Mouse (Mus musculus) ES-Bruce4 (cell line): ENCODE measurements at regions not wholly inside any gene's neighbourhood (a gene's known extent, or its start where the extent isn't known, plus 50 kb on each side); places are given as distances from the start of the nearest gene placed in this dataset.

ENCODE experiments used
- H3K27ac ChIP-seq: 2 replicates; pipeline ENCODE4 v1.5.1; 2012; ENCODE audit warnings: low read length, inconsistent platforms; ENCODE audit not compliant: insufficient read depth
- H3K27me3 ChIP-seq: 2 replicates; pipeline ENCODE4 v1.6.1; 2012; ENCODE audit warnings: mild to moderate bottlenecking, low read length, inconsistent platforms; ENCODE audit not compliant: control insufficient read depth, poor library complexity, insufficient read depth, severe bottlenecking
- H3K36me3 ChIP-seq: 2 replicates; pipeline ENCODE4 v1.6.1; 2012; ENCODE audit warnings: inconsistent platforms, mild to moderate bottlenecking, low read length, moderate library complexity; ENCODE audit not compliant: control insufficient read depth, poor library complexity, insufficient read depth, severe bottlenecking
- H3K4me1 ChIP-seq: one replicate; pipeline ENCODE4 v1.8.1; 2011; ENCODE audit warnings: low read length; ENCODE audit not compliant: control insufficient read depth, insufficient read depth
- H3K4me3 ChIP-seq: 2 replicates; pipeline ENCODE4 v1.5.1; 2011; ENCODE audit warnings: low read depth, mild to moderate bottlenecking, low read length
- H3K9ac ChIP-seq: 2 replicates; pipeline ENCODE4 v1.6.1; 2012; ENCODE audit warnings: low read depth, mild to moderate bottlenecking, inconsistent platforms; ENCODE audit not compliant: poor library complexity, severe bottlenecking
- H3K9me3 ChIP-seq: replicated peaks from 2 replicates; pipeline ENCODE4 v1.6.1; 2012; ENCODE audit warnings: mild to moderate bottlenecking, low read length, inconsistent platforms; ENCODE audit not compliant: control insufficient read depth, poor library complexity, insufficient read depth, severe bottlenecking
- CTCF ChIP-seq: IDR thresholded peaks from one replicate; pipeline ENCODE4 v1.8.1; 2011; ENCODE audit warnings: low read depth, low read length
- EP300 ChIP-seq: IDR thresholded peaks from 2 replicates; pipeline ENCODE4 v1.6.1; 2011; ENCODE audit warnings: low read depth, low read length; ENCODE audit not compliant: insufficient read depth
- POLR2A ChIP-seq: IDR thresholded peaks from one replicate; pipeline ENCODE4 v1.8.1; 2011; ENCODE audit warnings: low read length; ENCODE audit not compliant: insufficient read depth

GRCm38 (mm10) chr7:137906424-137907060, 469.1 kb downstream of the Glrx3 start:
- Histone ChIP-seq H3K9ac (no peak overlapping the region), H3K9me3 (no peaks in the 10 kb centered on the region), H3K36me3 (no peaks in the 10 kb centered on the region), H3K4me3 (no peak overlapping the region), H3K27me3 (peaks cover 2% of the 10 kb centered on the region; the same call in 1 of the 2 replicates), H3K27ac (no peak overlapping the region), H3K4me1 (no peaks in the 10 kb centered on the region)
- TF ChIP-seq CTCF (no peak), EP300 (no peak), POLR2A (no peak)

- no peak overlapping the region for H3K4me3 ChIP-seq
- no peak overlapping the region for H3K9ac ChIP-seq
- H3K36me3 ChIP-seq: no peaks in the 10 kb centered on the region
- H3K9me3 ChIP-seq: no peaks in the 10 kb centered on the region
- no peaks in the 10 kb centered on the region for H3K4me1 ChIP-seq
- H3K27ac ChIP-seq: no peak overlapping the region
- TF ChIP-seq EP300: no peak
- TF ChIP-seq CTCF: no peak
- no peak for TF ChIP-seq POLR2A
- no peaks in the 10 kb centered on the region for H3K27me3 ChIP-seq
Measured at GRCm38 (mm10) chr7:137909456-137909855, 472.0 kb downstream of the Glrx3 start.

DNA sequence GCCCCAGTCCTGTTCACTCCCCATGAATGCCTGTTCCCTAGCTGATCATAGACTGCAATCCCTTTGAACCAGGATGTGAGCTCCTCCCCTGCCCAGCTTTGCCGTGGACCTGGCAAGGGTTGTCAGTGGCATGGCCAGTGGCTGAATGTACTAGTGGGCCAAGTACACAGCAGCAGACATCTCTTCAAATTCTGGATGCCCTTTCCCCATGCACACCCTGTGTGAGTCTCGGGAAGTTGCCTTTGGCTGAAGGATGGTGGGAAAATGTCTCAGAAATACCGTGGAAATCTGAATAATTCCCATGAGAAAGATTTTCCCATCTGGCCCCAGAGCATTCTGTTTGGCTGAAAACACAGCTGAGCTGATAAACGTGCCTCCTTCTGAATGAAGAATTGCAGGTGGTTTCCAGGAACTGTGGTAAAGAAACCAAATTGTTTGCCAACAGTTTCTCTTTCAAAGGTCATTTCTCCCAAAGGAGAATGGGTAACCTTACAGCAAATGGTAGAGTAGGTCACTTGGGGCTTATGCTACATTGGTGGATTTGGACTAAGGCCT, 476.2 kb downstream of the Glrx3 start:
- no peak overlapping the region for H3K27ac ChIP-seq
- no peaks in the 10 kb centered on the region for H3K27me3 ChIP-seq
- H3K9ac ChIP-seq: no peak overlapping the region
- TF ChIP-seq POLR2A (no peak), EP300 (no peak), CTCF (no peak)
- no peak overlapping the region for H3K4me3 ChIP-seq
- H3K9me3 ChIP-seq: no peaks in the 10 kb centered on the region
- H3K36me3 ChIP-seq: no peaks in the 10 kb centered on the region
- H3K4me1 ChIP-seq: no peaks in the 10 kb centered on the region

DNA sequence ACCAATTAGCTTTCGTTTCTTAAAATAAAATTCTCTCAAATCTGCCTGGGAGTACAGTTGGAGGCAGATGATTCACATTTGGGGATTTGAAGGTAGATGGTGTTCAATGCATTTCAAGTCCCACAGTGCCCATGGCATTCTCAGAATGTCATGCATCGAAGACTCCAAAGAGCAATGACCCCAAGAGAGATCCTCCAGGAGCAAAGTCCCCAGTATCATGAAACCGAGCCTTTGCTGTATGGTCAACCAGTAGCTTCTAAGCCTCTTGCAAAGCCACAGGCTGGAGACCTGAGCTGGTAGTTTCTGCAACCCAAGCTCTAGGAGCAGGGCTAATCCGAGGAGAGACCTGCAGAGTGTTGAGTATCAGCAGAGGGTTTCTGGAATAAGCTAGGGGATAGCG, 477.1 kb downstream of the Glrx3 start:
- no peak for TF ChIP-seq CTCF
- no peak overlapping the region for H3K9ac ChIP-seq
- no peaks in the 10 kb centered on the region for H3K27me3 ChIP-seq
- H3K36me3 ChIP-seq: no peaks in the 10 kb centered on the region
- no peak overlapping the region for H3K27ac ChIP-seq
- H3K4me3 ChIP-seq: no peak overlapping the region
- H3K4me1 ChIP-seq: no peaks in the 10 kb centered on the region
- H3K9me3 ChIP-seq: no peaks in the 10 kb centered on the region

DNA sequence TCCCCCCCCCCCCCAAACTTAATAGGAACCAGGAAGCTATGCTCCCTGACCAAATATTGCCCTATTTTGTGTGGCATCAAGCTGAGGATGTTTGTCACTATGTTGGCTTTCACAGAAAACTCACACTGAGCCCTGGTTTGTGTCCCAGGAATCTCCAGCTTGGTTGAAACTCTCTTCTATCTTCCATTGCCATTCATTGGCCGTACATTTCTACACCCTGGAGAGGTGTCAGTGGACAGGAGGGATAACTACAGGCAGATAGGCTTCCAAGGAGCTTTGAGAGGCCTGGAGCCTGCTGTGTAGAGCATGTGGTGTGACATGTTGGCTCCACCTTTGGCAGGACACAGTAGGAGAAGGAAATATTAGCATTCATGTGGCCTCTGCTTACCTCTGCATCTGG, 478.9 kb downstream of the Glrx3 start:
- Histone ChIP-seq H3K27me3 (no peaks in the 10 kb centered on the region), H3K9ac (no peak overlapping the region), H3K27ac (no peak overlapping the region), H3K4me1 (no peaks in the 10 kb centered on the region), H3K4me3 (no peak overlapping the region), H3K9me3 (no peaks in the 10 kb centered on the region), H3K36me3 (no peaks in the 10 kb centered on the region)
- TF ChIP-seq POLR2A (no peak), CTCF (no peak), EP300 (no peak)

GRCm38 (mm10) chr7:137924464-137925167, 472.9 kb downstream of the Tcerg1l start:
- no peaks in the 10 kb centered on the region for H3K4me1 ChIP-seq
- H3K9ac ChIP-seq: no peak overlapping the region
- no peaks in the 10 kb centered on the region for H3K9me3 ChIP-seq
- no peaks in the 10 kb centered on the region for H3K36me3 ChIP-seq
- H3K4me3 ChIP-seq: no peak overlapping the region
- TF ChIP-seq EP300: no peak
- TF ChIP-seq CTCF: no peak
- TF ChIP-seq POLR2A: no peak
- H3K27ac ChIP-seq: no peak overlapping the region
- no peaks in the 10 kb centered on the region for H3K27me3 ChIP-seq
